Mouse (Mus musculus): Measurements from ENCODE around the gene Tmem204. TPM values are rescaled to one million over a fixed set of nuclear protein-coding genes. Genes with fewer than 3 reads are reported as not detected.
A peak's percentile ranks its signal among the peaks of the same experiment; 100 is the strongest.
"Not testable (repeated sequence)": the region's sequence is repeated elsewhere in the genome, so short reads cannot be mapped to it uniquely, and the experiment has no call there.

Gene Tmem204
- 0.70 TPM in 1 of 2 replicates, not detected in the other for polyA plus RNA-seq (2011; ENCODE audit: insufficient read depth, insufficient read length, low read depth, missing spikeins)

GRCm38 (mm10) chr17:25083444-25083931 lies at the start of gene Tmem204:
Gene Tmem204, minus strand, starts transcription at chr17:25083591.
- Histone ChIP-seq H3K9ac (ENCODE audit: low read depth, poor library complexity, severe bottlenecking) (no peak within 1 kb of the TSS), H3K27ac (ENCODE audit: insufficient read depth, low read length) (no peak within 1 kb of the TSS), H3K4me1 (ENCODE audit: control insufficient read depth, insufficient read depth, low read length) (no peaks in the 10 kb centered on the region), H3K36me3 (ENCODE audit: control insufficient read depth, insufficient read depth, low read length, poor library complexity, severe bottlenecking) (no peaks in the 10 kb centered on the region), H3K4me3 (ENCODE audit: low read depth, low read length) (no peak within 1 kb of the TSS), H3K27me3 (ENCODE audit: control insufficient read depth, insufficient read depth, low read length, poor library complexity, severe bottlenecking) (no peaks in the 10 kb centered on the region), H3K9me3 (replicated peaks; ENCODE audit: control insufficient read depth, insufficient read depth, low read length, poor library complexity, severe bottlenecking) (no peaks in the 10 kb centered on the region)
- TF ChIP-seq CTCF (IDR thresholded peaks at IDR 0.05; ENCODE audit: low read depth, low read length) (peak; percentile 30), POLR2A (IDR thresholded peaks at IDR 0.05; ENCODE audit: insufficient read depth, low read length) (no peak)

- Histone ChIP-seq H3K9ac (ENCODE audit: low read depth, poor library complexity, severe bottlenecking) (no peak overlapping the region), H3K4me1 (ENCODE audit: control insufficient read depth, insufficient read depth, low read length) (no peaks in the 10 kb centered on the region), H3K9me3 (replicated peaks; ENCODE audit: control insufficient read depth, insufficient read depth, low read length, poor library complexity, severe bottlenecking) (no peaks in the 10 kb centered on the region), H3K36me3 (ENCODE audit: control insufficient read depth, insufficient read depth, low read length, poor library complexity, severe bottlenecking) (no peaks in the 10 kb centered on the region), H3K27me3 (ENCODE audit: control insufficient read depth, insufficient read depth, low read length, poor library complexity, severe bottlenecking) (no peaks in the 10 kb centered on the region), H3K27ac (ENCODE audit: insufficient read depth, low read length) (no peak overlapping the region), H3K4me3 (ENCODE audit: low read depth, low read length) (no peak overlapping the region)
- TF ChIP-seq CTCF (IDR thresholded peaks at IDR 0.05; ENCODE audit: low read depth, low read length) (no peak), EP300 (IDR thresholded peaks at IDR 0.05; ENCODE audit: insufficient read depth, low read depth, low read length) (no peak), POLR2A (IDR thresholded peaks at IDR 0.05; ENCODE audit: insufficient read depth, low read length) (no peak)
Measured at GRCm38 (mm10) chr17:25130060-25130459, 46.7 kb upstream of the Tmem204 start.

GRCm38 (mm10) chr17:25127681-25128080 lies 44.3 kb upstream of the Tmem204 start:
- no peaks in the 10 kb centered on the region for H3K9me3 ChIP-seq (replicated peaks; ENCODE audit: control insufficient read depth, insufficient read depth, low read length, poor library complexity, severe bottlenecking)
- no peak for TF ChIP-seq CTCF (IDR thresholded peaks at IDR 0.05; ENCODE audit: low read depth, low read length)
- TF ChIP-seq POLR2A (IDR thresholded peaks at IDR 0.05; ENCODE audit: insufficient read depth, low read length) = no peak
- no peak for TF ChIP-seq EP300 (IDR thresholded peaks at IDR 0.05; ENCODE audit: insufficient read depth, low read depth, low read length)
- no peak overlapping the region for H3K4me3 ChIP-seq (ENCODE audit: low read depth, low read length)
- H3K27ac ChIP-seq (ENCODE audit: insufficient read depth, low read length) = no peak overlapping the region
- H3K4me1 ChIP-seq (ENCODE audit: control insufficient read depth, insufficient read depth, low read length) = no peaks in the 10 kb centered on the region
- no peaks in the 10 kb centered on the region for H3K27me3 ChIP-seq (ENCODE audit: control insufficient read depth, insufficient read depth, low read length, poor library complexity, severe bottlenecking)
- no peaks in the 10 kb centered on the region for H3K36me3 ChIP-seq (ENCODE audit: control insufficient read depth, insufficient read depth, low read length, poor library complexity, severe bottlenecking)
- H3K9ac ChIP-seq (ENCODE audit: low read depth, poor library complexity, severe bottlenecking) = no peak overlapping the region

- Histone ChIP-seq H3K4me3 (ENCODE audit: low read depth, low read length) (no peak overlapping the region), H3K27ac (ENCODE audit: insufficient read depth, low read length) (no peak overlapping the region), H3K9me3 (replicated peaks; ENCODE audit: control insufficient read depth, insufficient read depth, low read length, poor library complexity, severe bottlenecking) (no peaks in the 10 kb centered on the region), H3K9ac (ENCODE audit: low read depth, poor library complexity, severe bottlenecking) (no peak overlapping the region), H3K4me1 (ENCODE audit: control insufficient read depth, insufficient read depth, low read length) (no peaks in the 10 kb centered on the region), H3K27me3 (ENCODE audit: control insufficient read depth, insufficient read depth, low read length, poor library complexity, severe bottlenecking) (no peaks in the 10 kb centered on the region), H3K36me3 (ENCODE audit: control insufficient read depth, insufficient read depth, low read length, poor library complexity, severe bottlenecking) (no peaks in the 10 kb centered on the region)
- no peak for TF ChIP-seq EP300 (IDR thresholded peaks at IDR 0.05; ENCODE audit: insufficient read depth, low read depth, low read length)
- TF ChIP-seq CTCF (IDR thresholded peaks at IDR 0.05; ENCODE audit: low read depth, low read length) = no peak
- TF ChIP-seq POLR2A (IDR thresholded peaks at IDR 0.05; ENCODE audit: insufficient read depth, low read length) = no peak
Measured at GRCm38 (mm10) chr17:25127079-25127478, 43.7 kb upstream of the Tmem204 start.

DNA sequence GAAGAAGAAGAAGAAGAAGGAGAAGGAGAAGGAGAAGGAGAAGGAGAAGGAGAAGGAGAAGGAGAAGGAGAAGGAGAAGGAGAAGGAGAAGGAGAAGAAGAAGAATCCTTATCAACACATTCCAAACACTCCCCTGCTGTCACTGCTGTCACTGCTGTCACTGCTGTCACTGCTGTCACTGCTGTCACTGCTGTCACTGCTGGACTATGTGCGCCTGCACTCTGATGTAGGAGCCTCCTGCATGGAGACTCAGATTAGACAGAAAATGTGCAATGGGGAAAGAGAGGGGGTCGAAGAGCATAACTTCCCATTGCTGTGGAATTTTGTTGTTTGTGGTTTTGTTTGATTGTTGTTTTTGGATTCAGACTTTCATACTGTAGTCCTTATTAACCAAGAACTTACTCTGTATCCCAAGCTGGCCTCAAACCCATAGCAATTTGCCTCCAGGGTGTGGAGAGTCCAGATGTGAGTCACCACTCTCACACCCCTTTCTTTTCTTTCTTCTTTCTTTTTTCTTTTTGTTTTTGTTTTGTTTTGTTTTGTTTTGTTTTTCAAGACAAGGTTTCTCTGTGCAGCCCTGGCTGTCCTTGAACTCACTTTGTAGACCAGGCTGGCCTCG lies 42.2 kb upstream of the Tmem204 start:
- not testable (repeated sequence) for H3K27ac ChIP-seq (ENCODE audit: insufficient read depth, low read length); H3K9ac ChIP-seq (ENCODE audit: low read depth, poor library complexity, severe bottlenecking); H3K4me1 ChIP-seq (ENCODE audit: control insufficient read depth, insufficient read depth, low read length); H3K27me3 ChIP-seq (ENCODE audit: control insufficient read depth, insufficient read depth, low read length, poor library complexity, severe bottlenecking); H3K9me3 ChIP-seq (replicated peaks; ENCODE audit: control insufficient read depth, insufficient read depth, low read length, poor library complexity, severe bottlenecking); H3K36me3 ChIP-seq (ENCODE audit: control insufficient read depth, insufficient read depth, low read length, poor library complexity, severe bottlenecking); H3K4me3 ChIP-seq (ENCODE audit: low read depth, low read length)

DNA sequence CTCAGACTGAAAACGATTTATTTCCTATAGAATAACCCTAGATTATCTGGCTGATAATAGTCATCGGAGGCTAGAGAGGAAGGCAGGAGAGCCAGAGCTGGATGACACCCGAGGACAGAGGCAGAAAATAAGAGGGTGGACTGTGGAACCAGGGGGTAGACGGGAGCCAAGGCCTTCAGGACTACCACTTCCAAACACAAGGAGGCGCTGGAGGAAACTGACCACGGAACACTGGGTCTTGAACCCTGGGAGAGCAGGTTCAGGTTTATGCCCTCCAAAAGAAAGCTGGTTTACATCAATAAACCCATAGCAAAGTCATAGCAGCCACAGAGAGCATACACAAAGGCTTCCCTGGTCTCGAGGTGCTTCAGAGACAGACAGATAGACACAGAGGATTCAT lies 40.6 kb upstream of the Tmem204 start:
- Histone ChIP-seq H3K27ac (ENCODE audit: insufficient read depth, low read length) (no peak overlapping the region), H3K9ac (ENCODE audit: low read depth, poor library complexity, severe bottlenecking) (no peak overlapping the region), H3K27me3 (ENCODE audit: control insufficient read depth, insufficient read depth, low read length, poor library complexity, severe bottlenecking) (no peaks in the 10 kb centered on the region), H3K36me3 (ENCODE audit: control insufficient read depth, insufficient read depth, low read length, poor library complexity, severe bottlenecking) (no peaks in the 10 kb centered on the region), H3K9me3 (replicated peaks; ENCODE audit: control insufficient read depth, insufficient read depth, low read length, poor library complexity, severe bottlenecking) (no peaks in the 10 kb centered on the region), H3K4me1 (ENCODE audit: control insufficient read depth, insufficient read depth, low read length) (no peaks in the 10 kb centered on the region), H3K4me3 (ENCODE audit: low read depth, low read length) (no peak overlapping the region)
- no peak for TF ChIP-seq EP300 (IDR thresholded peaks at IDR 0.05; ENCODE audit: insufficient read depth, low read depth, low read length)
- TF ChIP-seq POLR2A (IDR thresholded peaks at IDR 0.05; ENCODE audit: insufficient read depth, low read length) = no peak
- TF ChIP-seq CTCF (IDR thresholded peaks at IDR 0.05; ENCODE audit: low read depth, low read length) = peak; percentile 74

Data from ES-Bruce4 (cell line).